Mouse (Mus musculus) c-Kit-negative CD71-positive TER-119-positive erythroid progenitor cells, embryonic 14.5 days (primary cell): ENCODE measurements around the gene Gm19426.

ENCODE experiments used
- DNase-seq: peaks from one replicate; pipeline ENCODE4 v3.0.0-alpha.2; 2013; ENCODE audit warnings: low read depth, low spot score

Gm19426 gene

GRCm38 (mm10) chr2:84721182-84721581, 22.3 kb downstream of the Gm19426 start:
- DNase-seq = no peak

DNA sequence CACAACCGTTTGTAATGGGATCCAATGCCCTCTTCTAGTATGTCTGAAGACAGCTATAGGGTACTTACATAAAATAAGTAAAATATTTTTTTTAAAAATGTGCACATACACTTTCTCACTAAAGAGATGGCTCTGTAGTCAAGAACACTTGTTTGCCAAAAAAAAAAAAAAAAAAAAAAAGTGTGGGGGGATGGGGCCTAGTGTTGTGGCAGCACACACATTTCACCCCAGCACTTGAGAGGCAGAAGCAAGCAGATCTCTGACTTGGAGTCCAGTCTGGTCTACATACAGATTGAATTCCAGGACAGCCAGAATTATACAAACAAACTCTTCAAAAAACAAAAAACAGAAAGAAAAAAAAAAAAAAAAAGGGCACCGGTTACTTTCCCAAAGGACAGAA, 22.7 kb downstream of the Gm19426 start:
- DNase-seq = no peak

GRCm38 (mm10) chr2:84717357-84717756, 26.1 kb downstream of the Gm19426 start:
- no peak for DNase-seq

- DNase-seq = no peak
These were observed 26.8 kb downstream of the Gm19426 start for GRCm38 (mm10) chr2:84716423-84717355.

GRCm38 (mm10) chr2:84715562-84716361, 27.7 kb downstream of the Gm19426 start:
- DNase-seq = peak; percentile 88

- peak; percentile 98 for DNase-seq
These were observed 28.5 kb downstream of the Gm19426 start, which contains the start of gene Zdhhc5 for GRCm38 (mm10) chr2:84714811-84715561. Gene Zdhhc5 (minus strand): TSS chr2:84715180.

GRCm38 (mm10) chr2:84714422-84714810, 29.0 kb downstream of the Gm19426 start:
- DNase-seq = no peak

GRCm38 (mm10) chr2:84711898-84712297, 31.6 kb downstream of the Gm19426 start:
- DNase-seq = no peak

- DNase-seq = no peak
These were observed 35.9 kb downstream of the Gm19426 start for GRCm38 (mm10) chr2:84707523-84707922.

GRCm38 (mm10) chr2:84705295-84705694, 38.2 kb downstream of the Gm19426 start:
- DNase-seq = no peak

DNA sequence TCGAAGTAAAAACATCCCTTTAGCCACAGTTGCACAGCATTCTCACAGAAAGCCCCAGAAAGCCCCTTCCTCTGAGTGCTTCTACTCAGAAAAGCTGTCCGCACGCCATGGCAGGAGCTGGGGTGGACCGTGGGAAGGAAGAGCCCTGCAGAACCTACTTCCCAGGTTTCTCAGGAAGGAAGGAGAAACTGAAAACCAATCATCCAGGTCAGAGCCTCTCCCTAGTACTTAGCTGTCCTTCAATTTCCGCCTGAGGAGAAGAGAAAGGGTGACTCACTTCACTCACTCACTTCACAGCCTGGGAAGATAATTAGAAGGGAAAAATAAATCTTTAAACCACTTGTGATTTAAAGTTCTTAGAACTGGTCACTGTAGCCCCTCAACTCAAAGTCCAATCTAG, 39.1 kb downstream of the Gm19426 start:
- no peak for DNase-seq

GRCm38 (mm10) chr2:84703497-84703896, 40.0 kb downstream of the Gm19426 start:
- DNase-seq = no peak

DNA sequence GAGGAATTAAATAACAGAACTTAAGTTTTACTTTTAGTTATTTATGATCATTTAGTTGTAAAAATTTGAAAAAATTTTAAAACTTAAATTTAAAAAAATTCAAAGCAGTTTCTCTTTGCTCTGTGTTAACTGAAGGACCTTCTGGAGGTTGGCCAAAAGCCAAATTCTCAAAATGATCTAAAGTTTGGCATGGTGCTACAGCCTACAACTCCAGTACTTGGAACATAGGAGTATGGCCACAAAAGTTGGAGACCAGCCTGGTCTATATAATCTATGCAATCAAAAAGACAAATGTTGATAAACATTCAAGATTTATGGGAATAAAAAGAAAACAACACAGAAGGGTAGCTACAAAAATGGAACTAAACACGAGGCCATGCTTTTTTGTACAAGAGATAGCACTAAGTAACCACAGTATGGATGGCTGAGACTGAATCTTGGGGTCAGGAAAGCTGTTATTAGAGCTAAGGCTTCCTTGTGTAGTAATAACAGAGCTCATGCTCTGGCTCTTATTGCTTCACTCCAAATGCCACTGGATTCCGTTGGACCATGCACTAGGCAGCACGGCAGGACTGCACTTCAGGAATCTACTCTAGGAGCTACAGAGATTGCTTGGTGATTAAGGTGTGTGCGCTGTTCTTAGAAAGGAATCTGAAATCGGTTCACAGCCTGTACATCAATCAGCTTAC, 48.3 kb downstream of the Gm19426 start:
- DNase-seq = no peak
